Comparison of ENCODE assay signal across 8 mouse cellular contexts in genomic region chr1:40802759-40803158, GRCm38 (mm10). TPM values are rescaled to one million over a fixed set of nuclear protein-coding genes. Genes with fewer than 3 reads are reported as not detected.
DNase-seq lines count a peak whose midpoint lies in the region; ATAC-seq lines count a peak whose summit lies in the region.

No protein-coding gene starts in this region.

- no peak overlapping the region for H3K27ac ChIP-seq in hindbrain, embryonic 11.5 days (ENCODE audit: low read depth, low read length)
- H3K27ac ChIP-seq in hindbrain, embryonic 13.5 days, result no peak overlapping the region
- H3K27ac ChIP-seq in embryonic facial prominence, embryonic 14.5 days (replicated peaks; ENCODE audit: low read depth, low read length), result no peak overlapping the region

- H3K9ac ChIP-seq in hindbrain, embryonic 11.5 days (ENCODE audit: low read depth, low read length), result no peak overlapping the region
- no peak overlapping the region for H3K9ac ChIP-seq in hindbrain, embryonic 13.5 days
- H3K9ac ChIP-seq in embryonic facial prominence, embryonic 14.5 days (ENCODE audit: low read depth, low read length), result no peak overlapping the region

- peak; percentile 71 for DNase-seq in hindbrain, embryonic 11.5 days (ENCODE audit: low spot score)
- peak; percentile 56 for DNase-seq in CD4-positive helper T cell, adult 2 months (ENCODE audit: low read depth, low spot score)
- peak; percentile 66 for DNase-seq in adipocyte (ENCODE audit: low spot score)
- DNase-seq in embryonic facial prominence, embryonic 14.5 days (ENCODE audit: low spot score), result peak; percentile 60
- peak; percentile 71 for DNase-seq in layer of hippocampus, adult 11-12 months (ENCODE audit: low spot score)
- DNase-seq in lung, postnatal 14 days, result peak; percentile 57
- peak; percentile 32 for DNase-seq in thymus, postnatal 0 days (ENCODE audit: low spot score)

- H3K9me3 ChIP-seq in hindbrain, embryonic 11.5 days (ENCODE audit: control insufficient read depth, low read length), result no peaks in the 10 kb centered on the region
- H3K9me3 ChIP-seq in hindbrain, embryonic 13.5 days, result no peaks in the 10 kb centered on the region
- H3K9me3 ChIP-seq in embryonic facial prominence, embryonic 14.5 days (ENCODE audit: control insufficient read depth, low read length), result no peaks in the 10 kb centered on the region

- H3K4me1 ChIP-seq in hindbrain, embryonic 11.5 days (replicated peaks; ENCODE audit: control insufficient read depth, insufficient read depth, low read length), result no peaks in the 10 kb centered on the region
- H3K4me1 ChIP-seq in hindbrain, embryonic 13.5 days (replicated peaks), result no peaks in the 10 kb centered on the region
- no peaks in the 10 kb centered on the region for H3K4me1 ChIP-seq in embryonic facial prominence, embryonic 14.5 days (ENCODE audit: control insufficient read depth, insufficient read depth, low read length)

- H3K4me3 ChIP-seq in hindbrain, embryonic 11.5 days (ENCODE audit: low read depth, low read length), result no peak overlapping the region
- no peak overlapping the region for H3K4me3 ChIP-seq in hindbrain, embryonic 13.5 days
- H3K4me3 ChIP-seq in embryonic facial prominence, embryonic 14.5 days (ENCODE audit: low read depth, low read length), result no peak overlapping the region

- WGBS in hindbrain, embryonic 11.5 days, result 30% methylated on average over 3 of the region's 3 CpGs
- 22% methylated on average over 3 of the region's 3 CpGs for WGBS in hindbrain, embryonic 13.5 days
- WGBS in embryonic facial prominence, embryonic 14.5 days, result 24% methylated on average over 3 of the region's 3 CpGs

- no peaks in the 10 kb centered on the region for H3K36me3 ChIP-seq in hindbrain, embryonic 11.5 days (ENCODE audit: control insufficient read depth, insufficient read depth, low read length)
- no peaks in the 10 kb centered on the region for H3K36me3 ChIP-seq in hindbrain, embryonic 13.5 days
- no peaks in the 10 kb centered on the region for H3K36me3 ChIP-seq in embryonic facial prominence, embryonic 14.5 days (ENCODE audit: control insufficient read depth, insufficient read depth, low read length)

- no peak overlapping the region for H3K4me2 ChIP-seq in hindbrain, embryonic 11.5 days (replicated peaks; ENCODE audit: low read depth, low read length)
- no peak overlapping the region for H3K4me2 ChIP-seq in hindbrain, embryonic 13.5 days
- H3K4me2 ChIP-seq in embryonic facial prominence, embryonic 14.5 days (ENCODE audit: low read depth, low read length), result no peak overlapping the region

- no peak for ATAC-seq in hindbrain, embryonic 11.5 days (ENCODE audit: low FRiP score)
- ATAC-seq in hindbrain, embryonic 13.5 days (ENCODE audit: low FRiP score), result no peak
- ATAC-seq in embryonic facial prominence, embryonic 14.5 days (ENCODE audit: low read depth), result no peak

- no peaks in the 10 kb centered on the region for H3K27me3 ChIP-seq in hindbrain, embryonic 11.5 days (ENCODE audit: control insufficient read depth, insufficient read depth, low read length)
- no peaks in the 10 kb centered on the region for H3K27me3 ChIP-seq in hindbrain, embryonic 13.5 days
- no peaks in the 10 kb centered on the region for H3K27me3 ChIP-seq in embryonic facial prominence, embryonic 14.5 days (replicated peaks; ENCODE audit: control insufficient read depth, insufficient read depth, low read length)

RNA-seq across cellular contexts. Expression of gene Tmem182, which starts 2.6 kb away (rescaled TPM):
- polyA plus RNA-seq in hindbrain, embryonic 11.5 days (2014; fragmentation: Nextera tagmentation; extraction: Ambion mirVana), result not detected in 2 replicates
- polyA plus RNA-seq in hindbrain, embryonic 13.5 days (2015; fragmentation: Nextera tagmentation; extraction: Ambion mirVana), result 0.12 TPM in 2 replicates
- 10.8 and 17.2 TPM in 2 replicates for polyA plus RNA-seq in embryonic facial prominence, embryonic 14.5 days (2014; fragmentation: Nextera tagmentation; extraction: Ambion mirVana)
- 0.17 and 0.19 TPM in 2 replicates for polyA plus RNA-seq in thymus, postnatal 0 days (2015; fragmentation: Nextera tagmentation; extraction: Ambion mirVana)

RNA-seq across cellular contexts. Expression of gene Mfsd9, which starts 12.3 kb away (rescaled TPM):
- 3.2 and 4.3 TPM in 2 replicates for polyA plus RNA-seq in hindbrain, embryonic 11.5 days (2014; fragmentation: Nextera tagmentation; extraction: Ambion mirVana)
- polyA plus RNA-seq in hindbrain, embryonic 13.5 days (2015; fragmentation: Nextera tagmentation; extraction: Ambion mirVana), result 5.3 and 5.6 TPM in 2 replicates
- 4.4 and 4.6 TPM in 2 replicates for polyA plus RNA-seq in embryonic facial prominence, embryonic 14.5 days (2014; fragmentation: Nextera tagmentation; extraction: Ambion mirVana)
- 1.5 and 1.6 TPM in 2 replicates for polyA plus RNA-seq in thymus, postnatal 0 days (2015; fragmentation: Nextera tagmentation; extraction: Ambion mirVana)
